Mouse (Mus musculus) forebrain, embryonic 16.5 days (tissue): ENCODE data around the gene S100a5. TPM values are rescaled to one million over a fixed set of nuclear protein-coding genes. Genes with fewer than 3 reads are reported as not detected.

ENCODE experiments used
- ATAC-seq: fragments of 200-750 bp; cut with Nextera tagmentation; 2 replicates; pipeline ENCODE4 v1.8.0; 2017; ENCODE audit warnings: mild to moderate bottlenecking, moderate library complexity
- H3K27ac ChIP-seq: fragments of 300-500 bp; sonication (generic); 2 replicates; pipeline ENCODE4 v1.5.1; 2014; ENCODE audit warnings: low read length, control low read depth
- H3K27me3 ChIP-seq: fragments of 300-500 bp; sonication (generic); replicated peaks from 2 replicates; pipeline ENCODE4 v1.6.1; 2014; ENCODE audit warnings: low read length; ENCODE audit not compliant: control insufficient read depth, insufficient read depth
- H3K36me3 ChIP-seq: fragments of 300-500 bp; sonication (generic); 2 replicates; pipeline ENCODE4 v1.6.1; 2014; ENCODE audit not compliant: control insufficient read depth, insufficient read depth
- H3K4me1 ChIP-seq: fragments of 300-500 bp; sonication (generic); replicated peaks from 2 replicates; pipeline ENCODE4 v1.6.1; 2014; ENCODE audit warnings: low read length; ENCODE audit not compliant: control insufficient read depth, insufficient read depth
- H3K4me2 ChIP-seq: fragments of 300-500 bp; sonication (generic); 2 replicates; pipeline ENCODE4 v1.6.1; 2014; ENCODE audit warnings: mild to moderate bottlenecking, low read length, control low read depth
- H3K4me3 ChIP-seq: fragments of 300-500 bp; sonication (generic); replicated peaks from 2 replicates; pipeline ENCODE4 v1.5.1; 2014; ENCODE audit warnings: mild to moderate bottlenecking, low read length, control low read depth
- H3K9ac ChIP-seq: fragments of 300-500 bp; sonication (generic); replicated peaks from 2 replicates; pipeline ENCODE4 v1.6.1; 2014; ENCODE audit warnings: low read depth, low read length, control low read depth
- H3K9me3 ChIP-seq: fragments of 300-500 bp; sonication (generic); 2 replicates; pipeline ENCODE4 v1.6.1; 2016; ENCODE audit warnings: low read length; ENCODE audit not compliant: control insufficient read depth
- WGBS: fragments of 180-500 bp; shearing (Covaris S2); extraction: QIAGEN DNeasy Blood & Tissue Kit; methylation state at CpG from one replicate; pipeline ENCODE4 v1.1.7; 2014; 5-methylcytosine and 5-hydroxymethylcytosine counted together
- polyA plus RNA-seq: library from polyadenylated mRNA; unstranded; fragments of >200 nt; fragmentation: Nextera tagmentation; extraction: Ambion mirVana; gene quantifications from 2 replicates; pipeline ENCODE4 v1.2.1, GENCODE M21; 2015

The S100a5 gene
- polyA plus RNA-seq, 1 experiment from 2014 or later, result not detected

- no peaks in the 10 kb centered on the region for H3K9me3 ChIP-seq
- no peak overlapping the region for H3K27ac ChIP-seq
- no peaks in the 10 kb centered on the region for H3K36me3 ChIP-seq
- no peak for ATAC-seq
- H3K4me3 ChIP-seq, result no peak overlapping the region
- no peak overlapping the region for H3K9ac ChIP-seq
- H3K4me1 ChIP-seq, result no peaks in the 10 kb centered on the region
- H3K4me2 ChIP-seq, result no peak overlapping the region
- H3K27me3 ChIP-seq, result peaks cover 1% of the 10 kb centered on the region; the same call in 1 of the 2 replicates
Measured at GRCm38 (mm10) chr3:90648981-90649380, 40.7 kb downstream of the S100a5 start.

- Histone ChIP-seq H3K27ac (no peak overlapping the region), H3K4me3 (no peak overlapping the region), H3K36me3 (no peaks in the 10 kb centered on the region), H3K4me2 (no peak overlapping the region), H3K4me1 (no peaks in the 10 kb centered on the region), H3K9ac (no peak overlapping the region), H3K27me3 (peaks cover 3% of the 10 kb centered on the region; the same call in 1 of the 2 replicates), H3K9me3 (no peaks in the 10 kb centered on the region)
- no peak for ATAC-seq
- WGBS, result 91% methylated on average over 2 of the region's 2 CpGs
Measured at GRCm38 (mm10) chr3:90649832-90650231, 41.5 kb downstream of the S100a5 start.

- Histone ChIP-seq H3K36me3 (no peaks in the 10 kb centered on the region), H3K9ac (no peak overlapping the region), H3K27ac (no peak overlapping the region), H3K4me1 (no peaks in the 10 kb centered on the region), H3K4me2 (no peak overlapping the region), H3K9me3 (no peaks in the 10 kb centered on the region), H3K27me3 (peaks cover 3% of the 10 kb centered on the region; the same call in 1 of the 2 replicates), H3K4me3 (no peak overlapping the region)
- ATAC-seq, result peak; percentile 90
- 38% methylated on average over 5 of the region's 5 CpGs for WGBS
Measured at GRCm38 (mm10) chr3:90652878-90653508, 44.7 kb downstream of the S100a5 start.

- Histone ChIP-seq H3K36me3 (no peaks in the 10 kb centered on the region), H3K9me3 (no peaks in the 10 kb centered on the region), H3K27me3 (peaks cover 3% of the 10 kb centered on the region; the same call in 1 of the 2 replicates), H3K4me1 (no peaks in the 10 kb centered on the region), H3K27ac (no peak within 1 kb of the TSS), H3K4me3 (no peak within 1 kb of the TSS), H3K4me2 (no peak within 1 kb of the TSS), H3K9ac (no peak within 1 kb of the TSS)
- no peak for ATAC-seq
Measured at GRCm38 (mm10) chr3:90653717-90654116, 45.4 kb downstream of the S100a5 start, which contains the start of gene S100a7a. Gene S100a7a, plus strand, starts transcription at chr3:90654017.

- Histone ChIP-seq H3K27ac (no peak overlapping the region), H3K27me3 (peaks cover 3% of the 10 kb centered on the region; the same call in 1 of the 2 replicates), H3K9ac (no peak overlapping the region), H3K4me2 (no peak overlapping the region), H3K36me3 (no peaks in the 10 kb centered on the region), H3K4me3 (no peak overlapping the region), H3K4me1 (no peaks in the 10 kb centered on the region), H3K9me3 (no peaks in the 10 kb centered on the region)
- 75% methylated on average over 4 of the region's 4 CpGs for WGBS
- no peak for ATAC-seq
Measured at GRCm38 (mm10) chr3:90657405-90657804, 49.1 kb downstream of the S100a5 start.

- no peak overlapping the region for H3K4me3 ChIP-seq
- no peak overlapping the region for H3K4me2 ChIP-seq
- no peak for ATAC-seq
- H3K9me3 ChIP-seq, result no peaks in the 10 kb centered on the region
- H3K27ac ChIP-seq, result no peak overlapping the region
- no peaks in the 10 kb centered on the region for H3K36me3 ChIP-seq
- no peaks in the 10 kb centered on the region for H3K4me1 ChIP-seq
- H3K9ac ChIP-seq, result no peak overlapping the region
- no peaks in the 10 kb centered on the region for H3K27me3 ChIP-seq
Measured at GRCm38 (mm10) chr3:90659364-90660044, 51.2 kb downstream of the S100a5 start.

Other genes with a start within 250 kb of the S100a5 start
- 17.1 and 20.0 TPM in 2 replicates for gene Slc27a3, start 218.6 kb upstream of the S100a5 start, polyA plus RNA-seq
- 32.2 and 32.3 TPM in 2 replicates for gene Ints3, start 174.9 kb upstream of the S100a5 start, polyA plus RNA-seq
- gene Npr1, start 142.7 kb upstream of the S100a5 start, polyA plus RNA-seq, result 2.1 and 2.6 TPM in 2 replicates
- gene Ilf2, start 132.4 kb upstream of the S100a5 start, polyA plus RNA-seq, result 331 and 336 TPM in 2 replicates
- 76.8 and 83.3 TPM in 2 replicates for gene Snapin, start 117.5 kb upstream of the S100a5 start, polyA plus RNA-seq
- 202 and 220 TPM in 2 replicates for gene Chtop, start 99.0 kb upstream of the S100a5 start, polyA plus RNA-seq
- gene S100a1, start 94.1 kb upstream of the S100a5 start, polyA plus RNA-seq, result 11.2 and 14.3 TPM in 2 replicates
- gene S100a13, start 94.1 kb upstream of the S100a5 start, polyA plus RNA-seq, result 8.0 and 9.7 TPM in 2 replicates
- 0.31 TPM in 1 of 2 replicates, not detected in the other for gene S100a14, start 81.7 kb upstream of the S100a5 start, polyA plus RNA-seq
- 36.2 and 44.2 TPM in 2 replicates for gene S100a16, start 71.3 kb upstream of the S100a5 start, polyA plus RNA-seq
- gene S100a3, start 47.9 kb upstream of the S100a5 start, polyA plus RNA-seq, result 0.07 TPM in 1 of 2 replicates, not detected in the other
- gene S100a2, start 18.3 kb upstream of the S100a5 start, polyA plus RNA-seq, result not detected in 2 replicates
- not detected in 2 replicates for gene Gm42674, start 6.6 kb upstream of the S100a5 start, polyA plus RNA-seq
- gene S100a4, start 4.8 kb upstream of the S100a5 start, polyA plus RNA-seq, result 0.65 and 1.3 TPM in 2 replicates
- gene S100a6, start 4.4 kb downstream of the S100a5 start, polyA plus RNA-seq, result 9.5 and 13.3 TPM in 2 replicates
- gene S100a7a, start 45.5 kb downstream of the S100a5 start, polyA plus RNA-seq, result not detected in 2 replicates
- gene S100a8, start 60.5 kb downstream of the S100a5 start, polyA plus RNA-seq, result 1.8 and 5.4 TPM in 2 replicates
- 0.77 and 3.4 TPM in 2 replicates for gene S100a9, start 87.2 kb downstream of the S100a5 start, polyA plus RNA-seq
- gene Pglyrp4, start 118.4 kb downstream of the S100a5 start, polyA plus RNA-seq, result not detected in 2 replicates
- not detected in 2 replicates for gene Gm5849, start 169.4 kb downstream of the S100a5 start, polyA plus RNA-seq